Mouse (Mus musculus) left cerebral cortex, adult 2 months (tissue): ENCODE measurements around the gene Ubr4. TPM values are rescaled to one million over a fixed set of nuclear protein-coding genes. Genes with fewer than 3 reads are reported as not detected.
"Not testable (repeated sequence)": the region's sequence is repeated elsewhere in the genome, so short reads cannot be mapped to it uniquely, and the experiment has no call there.

Experiments
- DNase-seq, 2 experiments: peaks; one replicate each; pipeline ENCODE4 v3.0.0; 2021 to 2022; ENCODE audit warnings: low spot score in 2 of 2, mixed read lengths in 1 of 2; ENCODE audit errors: extremely low spot score in 1 of 2
- H3K27ac ChIP-seq: fragments of 200-600 bp; 2 replicates; pipeline ENCODE4 v1.8.1; 2022
- H3K4me3 ChIP-seq: fragments of 200-600 bp; 2 replicates; pipeline ENCODE4 v1.8.1; 2022
- CTCF ChIP-seq: fragments of 200-600 bp; IDR thresholded peaks from 2 replicates; pipeline ENCODE4 v1.8.1; 2022; ENCODE audit warnings: antibody characterized with exemption, mild to moderate bottlenecking, moderate library complexity
- intact Hi-C: fragments of 180-260 bp; cut with DNase I; formaldehyde crosslinking; loops from one replicate; pipeline ENCODE4 v1.15.1; 2025
- total RNA-seq, 2 experiments: library from RNA; stranded (reverse); gene quantifications; 2 replicates each; pipeline ENCODE4 v1.2.3; 2021

Ubr4 gene
- total RNA-seq, 2 experiments from 2014 or later: 187 to 199 TPM

- no peak for TF ChIP-seq CTCF
- intact Hi-C loops: no loop called here
- no peak overlapping the region for H3K27ac ChIP-seq
- no peak for DNase-seq
- H3K4me3 ChIP-seq: no peak overlapping the region
Observed at GRCm38 (mm10) chr4:139360761-139361548, 8.5 kb downstream of the Ubr4 start.

- TF ChIP-seq CTCF: no peak
- no peak overlapping the region for H3K4me3 ChIP-seq
- DNase-seq: no peak
- H3K27ac ChIP-seq: no peak overlapping the region
- intact Hi-C loops: no loop called here
Observed at GRCm38 (mm10) chr4:139367336-139367735, 14.9 kb downstream of the Ubr4 start.

- intact Hi-C loops: no loop called here
- H3K4me3 ChIP-seq: no peak overlapping the region
- TF ChIP-seq CTCF: no peak
- H3K27ac ChIP-seq: no peak overlapping the region
- DNase-seq: no peak
Observed at GRCm38 (mm10) chr4:139368038-139368437, 15.6 kb downstream of the Ubr4 start.

- Histone ChIP-seq H3K27ac (no peak overlapping the region), H3K4me3 (no peak overlapping the region)
- intact Hi-C loops: no loop called here
- no peak for TF ChIP-seq CTCF
- DNase-seq: no peak
Observed at GRCm38 (mm10) chr4:139373130-139373529, 20.7 kb downstream of the Ubr4 start.

- intact Hi-C loops: no loop called here
- TF ChIP-seq CTCF: no peak
- Histone ChIP-seq H3K27ac (no peak overlapping the region), H3K4me3 (no peak overlapping the region)
- no peak for DNase-seq
Observed at GRCm38 (mm10) chr4:139373531-139373930, 21.1 kb downstream of the Ubr4 start.

GRCm38 (mm10) chr4:139379719-139380118 lies 27.3 kb downstream of the Ubr4 start:
- peak overlapping the region; percentile 74 for H3K27ac ChIP-seq
- TF ChIP-seq CTCF: no peak
- intact Hi-C loops: loop anchor here (1.0 kb wide), 1 partner anchor 27 kb away; the partner anchor contains the start of genes Emc1, Mrto4 and Ubr4
- H3K4me3 ChIP-seq: peak overlapping the region; percentile 67
- no peak for DNase-seq

GRCm38 (mm10) chr4:139380207-139380748 lies 27.9 kb downstream of the Ubr4 start:
- intact Hi-C loops: loop anchor here (1.0 kb wide), 1 partner anchor 28 kb away; the partner anchor contains the start of genes Emc1, Mrto4 and Ubr4
- peak; percentile 100 for DNase-seq
- peak overlapping the region; percentile 87 for H3K27ac ChIP-seq
- TF ChIP-seq CTCF: peak; percentile 7
- H3K4me3 ChIP-seq: peak overlapping the region; percentile 67

GRCm38 (mm10) chr4:139380775-139381451 lies 28.5 kb downstream of the Ubr4 start:
- TF ChIP-seq CTCF: no peak
- intact Hi-C loops: loop anchor here (1.0 kb wide), 1 partner anchor 29 kb away; the partner anchor contains the start of genes Emc1, Mrto4 and Ubr4
- Histone ChIP-seq H3K27ac (peak overlapping the region; percentile 87), H3K4me3 (peak overlapping the region; percentile 67)
- DNase-seq: peak in 1 of 2 experiments; percentile 13

- intact Hi-C loops: no loop called here
- DNase-seq: no peak
- Histone ChIP-seq H3K27ac (no peak overlapping the region; the same call in 1 of the 2 replicates), H3K4me3 (peak overlapping the region; percentile 67)
- TF ChIP-seq CTCF: no peak
Observed at GRCm38 (mm10) chr4:139381452-139381845, 29.0 kb downstream of the Ubr4 start.

- no peak for TF ChIP-seq CTCF
- no peak overlapping the region for H3K4me3 ChIP-seq
- DNase-seq: no peak
- H3K27ac ChIP-seq: no peak overlapping the region
- intact Hi-C loops: no loop called here
Observed at GRCm38 (mm10) chr4:139382231-139382630, 29.8 kb downstream of the Ubr4 start.

GRCm38 (mm10) chr4:139385841-139386240 lies 33.4 kb downstream of the Ubr4 start:
- H3K4me3 ChIP-seq, H3K27ac ChIP-seq, DNase-seq, intact Hi-C loops: not testable (repeated sequence)

GRCm38 (mm10) chr4:139386869-139387319 lies 34.5 kb downstream of the Ubr4 start:
- DNase-seq: peak in 1 of 2 experiments; percentile 16
- intact Hi-C loops: no loop called here
- no peak overlapping the region for H3K4me3 ChIP-seq
- TF ChIP-seq CTCF: no peak
- no peak overlapping the region for H3K27ac ChIP-seq
